8 mouse cellular contexts compared by ENCODE assay signal in the genomic region with DNA sequence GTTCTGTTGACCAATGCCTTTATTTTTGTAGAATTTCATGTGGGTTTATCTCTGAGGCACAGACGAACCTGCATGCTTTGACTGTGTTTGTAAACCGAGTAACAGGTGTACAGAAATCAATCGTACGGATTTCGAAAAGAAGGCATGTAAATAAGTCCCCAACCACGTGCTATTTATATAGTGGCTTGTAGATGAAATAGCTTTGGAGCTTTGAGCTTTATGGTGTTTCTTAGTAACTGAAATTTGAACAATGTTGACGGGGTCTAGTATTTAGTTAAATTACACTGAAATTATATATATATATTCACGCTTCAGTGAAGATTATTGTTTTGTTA. TPM values are rescaled to one million over a fixed set of nuclear protein-coding genes. Genes with fewer than 3 reads are reported as not detected.
DNase-seq lines count a peak whose midpoint lies in the region; ATAC-seq and TF ChIP-seq lines count a peak whose summit lies in the region.

No protein-coding gene starts in this region.

- peaks cover 9% of the 10 kb centered on the region for H3K4me1 ChIP-seq in kidney, postnatal 0 days (replicated peaks; ENCODE audit: insufficient read depth, low read length)
- peaks cover 6% of the 10 kb centered on the region; the same call in 1 of the 2 replicates for H3K4me1 ChIP-seq in hindbrain, postnatal 0 days (ENCODE audit: insufficient read depth, low read length)

- no peak for TF ChIP-seq CTCF in kidney, postnatal 0 days (IDR thresholded peaks at IDR 0.05; ENCODE audit: low read depth)
- no peak for TF ChIP-seq CTCF in hindbrain, postnatal 0 days (IDR thresholded peaks at IDR 0.05; ENCODE audit: low read depth)

- H3K27ac ChIP-seq in kidney, postnatal 0 days = 0 out of 2 replicates have a peak overlapping the region, but pooled peaks have one; percentile 19
- no peak overlapping the region for H3K27ac ChIP-seq in hindbrain, postnatal 0 days

- no peaks in the 10 kb centered on the region for H3K9me3 ChIP-seq in kidney, postnatal 0 days (replicated peaks; ENCODE audit: low read length)
- H3K9me3 ChIP-seq in hindbrain, postnatal 0 days (ENCODE audit: low read length) = no peaks in the 10 kb centered on the region

- DNase-seq in kidney, postnatal 0 days (ENCODE audit: low spot score) = no peak
- no peak for DNase-seq in kidney, adult 11 months
- peak; percentile 17 for DNase-seq in c-Kit-positive CD71-positive TER-119-positive erythroid progenitor cells, embryonic 14.5 days (ENCODE audit: low spot score)
- no peak for DNase-seq in hindbrain, postnatal 0 days (ENCODE audit: low spot score)
- DNase-seq in spleen, postnatal 36 days (ENCODE audit: low spot score in 2 of 2) = no peak
- DNase-seq in left cerebral cortex, postnatal 10 days (ENCODE audit: extremely low spot score in 1 of 2, low spot score in 2 of 2) = no peak
- DNase-seq in lung, postnatal 36 days = no peak

- peak overlapping the region; percentile 88 for H3K4me2 ChIP-seq in kidney, postnatal 0 days (ENCODE audit: low read length)
- H3K4me2 ChIP-seq in hindbrain, postnatal 0 days (ENCODE audit: low read depth, low read length) = peak overlapping the region; percentile 90
- H3K4me2 ChIP-seq in myocyte (ENCODE audit: low read depth) = peak overlapping the region; percentile 81

- peaks cover 15% of the 10 kb centered on the region for H3K79me2 ChIP-seq in myocyte (ENCODE audit: control insufficient read depth, insufficient read depth)

- peak overlapping the region; percentile 37 for H3ac ChIP-seq in myocyte (ENCODE audit: control insufficient read depth, insufficient read length)

- ATAC-seq in kidney, postnatal 0 days (replicated peaks; ENCODE audit: low FRiP score, low read depth) = no peak
- ATAC-seq in hindbrain, postnatal 0 days = no peak

- intact Hi-C loops in left cerebral cortex, postnatal 10 days (cut with DNase I) = loop anchor here (5.0 to 10.0 kb wide), 3 partner anchors 694 to 1047 kb away; no protein-coding TSS in a partner anchor

- peak overlapping the region; percentile 85 for H3K4me3 ChIP-seq in kidney, postnatal 0 days (replicated peaks; ENCODE audit: low read depth, low read length)
- H3K4me3 ChIP-seq in hindbrain, postnatal 0 days (ENCODE audit: low read length) = peak overlapping the region; percentile 83
- peak overlapping the region; percentile 93 for H3K4me3 ChIP-seq in myocyte

- WGBS in kidney, postnatal 0 days = 6% methylated on average over 8 of the region's 8 CpGs
- WGBS in hindbrain, postnatal 0 days = 6% methylated on average over 8 of the region's 8 CpGs

- H3K27me3 ChIP-seq in kidney, postnatal 0 days (ENCODE audit: insufficient read depth, low read length) = no peaks in the 10 kb centered on the region
- no peaks in the 10 kb centered on the region for H3K27me3 ChIP-seq in hindbrain, postnatal 0 days (ENCODE audit: insufficient read depth, low read length)
- no peaks in the 10 kb centered on the region for H3K27me3 ChIP-seq in myocyte (ENCODE audit: control insufficient read depth, insufficient read depth, insufficient read length)

- peak overlapping the region; percentile 68 for H3K9ac ChIP-seq in kidney, postnatal 0 days (ENCODE audit: low read depth, low read length)
- H3K9ac ChIP-seq in hindbrain, postnatal 0 days (replicated peaks; ENCODE audit: low read length) = peak overlapping the region; percentile 59

- no peak for TF ChIP-seq POLR2A in myocyte (IDR thresholded peaks at IDR 0.05; ENCODE audit: insufficient read length, low read depth)

- no peaks in the 10 kb centered on the region for H3K36me3 ChIP-seq in kidney, postnatal 0 days (ENCODE audit: insufficient read depth, low read length)
- no peaks in the 10 kb centered on the region; the same call in 1 of the 2 replicates for H3K36me3 ChIP-seq in hindbrain, postnatal 0 days (ENCODE audit: insufficient read depth, low read length)
- H3K36me3 ChIP-seq in myocyte (ENCODE audit: control insufficient read depth, insufficient read depth) = peaks cover 8% of the 10 kb centered on the region

TF ChIP-seq in myocyte, 11 proteins besides CTCF, POLR2A, EP300 and RAD21:
- TF ChIP-seq MYOD1 (IDR thresholded peaks at IDR 0.05; ENCODE audit: control insufficient read depth in 1 of 3, insufficient read length in 2 of 3, low read depth in 2 of 3) (no peak), E2F4 (IDR thresholded peaks at IDR 0.05; ENCODE audit: insufficient read depth) (no peak), USF1 (IDR thresholded peaks at IDR 0.05; ENCODE audit: low read depth) (no peak), CEBPB (IDR thresholded peaks at IDR 0.05; ENCODE audit: insufficient read depth, poor library complexity, severe bottlenecking) (no peak), SRF (IDR thresholded peaks at IDR 0.05; ENCODE audit: control insufficient read depth, insufficient read length, low read depth) (no peak), TCF12 (IDR thresholded peaks at IDR 0.05; ENCODE audit: insufficient read depth, poor library complexity, severe bottlenecking) (no peak), MYOG (IDR thresholded peaks at IDR 0.05; ENCODE audit: control insufficient read depth in 1 of 3, insufficient read depth in 1 of 3, insufficient read length in 2 of 3, low read depth in 2 of 3) (no peak), REST (IDR thresholded peaks at IDR 0.05; ENCODE audit: insufficient read depth, insufficient read length) (no peak), MAX (IDR thresholded peaks at IDR 0.05; ENCODE audit: low read depth) (no peak), POLR2AphosphoS2 (IDR thresholded peaks at IDR 0.05; ENCODE audit: insufficient read length, low read depth) (no peak), TCF3 (IDR thresholded peaks at IDR 0.05; ENCODE audit: insufficient read length, low read depth) (no peak)

RNA-seq across cellular contexts. Expression of gene Ercc8, which starts 0.7 kb away (rescaled TPM):
- polyA plus RNA-seq in kidney, postnatal 0 days (2015; fragmentation: Nextera tagmentation; extraction: Ambion mirVana) = 11.6 and 11.7 TPM in 2 replicates
- 28.1 and 32.9 TPM in 2 replicates for total RNA-seq in hindbrain, postnatal 0 days (2014; rRNA removed)
- 26.1 and 28.3 TPM in 2 replicates for polyA plus RNA-seq in hindbrain, postnatal 0 days (2015; fragmentation: Nextera tagmentation; extraction: Ambion mirVana)
- 5.2 TPM for polyA plus RNA-seq in myocyte (2012; fragmentation: generic; extraction: Trizol)
- 10 to 100 TPM; 27.3 to 29.9 TPM for total RNA-seq in left cerebral cortex, postnatal 10 days (2021)

RNA-seq across cellular contexts. Expression of gene Ndufaf2, which starts 0.8 kb away (rescaled TPM):
- 79.3 and 87.4 TPM in 2 replicates for polyA plus RNA-seq in kidney, postnatal 0 days (2015; fragmentation: Nextera tagmentation; extraction: Ambion mirVana)
- 8.2 and 15.2 TPM in 2 replicates for total RNA-seq in hindbrain, postnatal 0 days (2014; rRNA removed)
- 74.9 and 81.4 TPM in 2 replicates for polyA plus RNA-seq in hindbrain, postnatal 0 days (2015; fragmentation: Nextera tagmentation; extraction: Ambion mirVana)
- polyA plus RNA-seq in myocyte (2012; fragmentation: generic; extraction: Trizol) = 25.4 TPM
- total RNA-seq in left cerebral cortex, postnatal 10 days (2021) = 10 to 100 TPM; 23.5 to 24.7 TPM

RNA-seq across cellular contexts. Expression of gene Elovl7, which starts 55.0 kb away (rescaled TPM):
- 34.5 and 37.2 TPM in 2 replicates for polyA plus RNA-seq in kidney, postnatal 0 days (2015; fragmentation: Nextera tagmentation; extraction: Ambion mirVana)
- 1.7 and 4.0 TPM in 2 replicates for total RNA-seq in hindbrain, postnatal 0 days (2014; rRNA removed)
- 5.2 and 6.8 TPM in 2 replicates for polyA plus RNA-seq in hindbrain, postnatal 0 days (2015; fragmentation: Nextera tagmentation; extraction: Ambion mirVana)
- 0.34 TPM for polyA plus RNA-seq in myocyte (2012; fragmentation: generic; extraction: Trizol)
- total RNA-seq in left cerebral cortex, postnatal 10 days (2021) = 1 to 10 TPM; 4.6 to 5.9 TPM
